Comparison of ENCODE assay signal across 10 mouse cellular contexts in the genomic region with DNA sequence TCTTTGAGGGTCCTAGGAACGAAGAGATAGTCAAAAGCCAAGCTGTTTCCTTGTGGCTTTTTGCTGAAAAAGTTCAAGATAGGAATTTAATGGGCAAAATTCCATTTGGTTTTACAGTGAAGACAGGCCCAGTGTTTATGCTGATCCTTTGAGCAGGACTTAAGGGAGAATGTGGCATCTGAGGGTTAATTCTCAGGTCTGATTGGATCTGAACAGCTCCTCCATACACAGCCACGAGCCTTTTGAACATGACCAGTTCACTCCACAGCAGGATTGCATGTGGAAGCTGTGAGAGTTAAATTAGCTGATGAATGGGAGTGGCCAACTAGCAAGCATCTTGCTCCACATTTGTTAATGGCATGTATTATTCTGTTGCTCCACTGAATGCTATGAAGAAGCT.
DNase-seq lines count a peak whose midpoint lies in the region; ATAC-seq and TF ChIP-seq lines count a peak whose summit lies in the region.
"Had no signal": no experiment of that assay in that cellular context is flagged by ENCODE, and none has a peak within 500 bp of the region (broad histone marks: within the 10 kb centered on the region; RNA-seq: fewer than 3 reads in every experiment).

No protein-coding gene starts in this region.

- 20% methylated on average over 2 of the region's 2 CpGs for WGBS in stomach, embryonic 14.5 days
- WGBS in stomach, postnatal 0 days = 12% methylated on average over 2 of the region's 2 CpGs
- 33% methylated on average over 2 of the region's 2 CpGs for WGBS in liver, postnatal 0 days (ENCODE audit: insufficient replicate concordance)

- peaks cover 3% of the 10 kb centered on the region for H3K4me1 ChIP-seq in stomach, embryonic 14.5 days (ENCODE audit: control insufficient read depth, insufficient read depth, low read length)
- no peaks in the 10 kb centered on the region for H3K4me1 ChIP-seq in stomach, postnatal 0 days (replicated peaks; ENCODE audit: control insufficient read depth, insufficient read depth)
- no peaks in the 10 kb centered on the region for H3K4me1 ChIP-seq in liver, postnatal 0 days (ENCODE audit: insufficient read depth)

- peak overlapping the region; percentile 30; the same call in 1 of the 2 replicates for H3K4me2 ChIP-seq in stomach, embryonic 14.5 days (replicated peaks; ENCODE audit: low read depth, low read length)
- no peak overlapping the region for H3K4me2 ChIP-seq in stomach, postnatal 0 days (replicated peaks; ENCODE audit: low read depth)
- no peak overlapping the region for H3K4me2 ChIP-seq in liver, postnatal 0 days (ENCODE audit: low read depth, low read length)

- no peak overlapping the region for H3K4me3 ChIP-seq in stomach, embryonic 14.5 days (ENCODE audit: low read depth, low read length)
- H3K4me3 ChIP-seq in stomach, postnatal 0 days (ENCODE audit: low read depth, low read length) = no peak overlapping the region
- no peak overlapping the region for H3K4me3 ChIP-seq in liver, postnatal 0 days (ENCODE audit: low read depth, low read length)
- H3K4me3 ChIP-seq: gastrocnemius, adult 2 months had no signal

- H3K36me3 ChIP-seq in stomach, embryonic 14.5 days (ENCODE audit: control insufficient read depth, insufficient read depth, low read length) = no peaks in the 10 kb centered on the region
- no peaks in the 10 kb centered on the region for H3K36me3 ChIP-seq in stomach, postnatal 0 days (ENCODE audit: control insufficient read depth, insufficient read depth, low read length)
- no peaks in the 10 kb centered on the region for H3K36me3 ChIP-seq in liver, postnatal 0 days (replicated peaks; ENCODE audit: insufficient read depth, low read length)

- no peaks in the 10 kb centered on the region for H3K27me3 ChIP-seq in stomach, embryonic 14.5 days (ENCODE audit: control insufficient read depth, insufficient read depth, low read length)
- no peaks in the 10 kb centered on the region for H3K27me3 ChIP-seq in stomach, postnatal 0 days (ENCODE audit: control insufficient read depth, insufficient read depth, low read length)
- no peaks in the 10 kb centered on the region for H3K27me3 ChIP-seq in liver, postnatal 0 days (ENCODE audit: insufficient read depth, low read length)

- ATAC-seq in stomach, embryonic 14.5 days (ENCODE audit: insufficient number of reproducible peaks, insufficient read depth, low FRiP score, low read depth) = peak; percentile 10; the same call in 1 of the 2 replicates
- ATAC-seq in stomach, postnatal 0 days (ENCODE audit: low FRiP score, low TSS enrichment) = no peak
- no peak for ATAC-seq in granulocyte monocyte progenitor cell, adult 5-6 weeks (replicated peaks; ENCODE audit: poor library complexity, severe bottlenecking)
- ATAC-seq in liver, postnatal 0 days = no peak

- no peak overlapping the region for H3K9ac ChIP-seq in stomach, embryonic 14.5 days (replicated peaks; ENCODE audit: low read depth, low read length)
- no peak overlapping the region for H3K9ac ChIP-seq in stomach, postnatal 0 days (ENCODE audit: low read length)
- no peak overlapping the region for H3K9ac ChIP-seq in liver, postnatal 0 days (replicated peaks)

- TF ChIP-seq EP300 in stomach, postnatal 0 days (optimal IDR thresholded peaks at IDR 0.05) = no peak
- no peak for TF ChIP-seq EP300 in liver, postnatal 0 days (IDR thresholded peaks at IDR 0.05; ENCODE audit: low read depth)

- no peak for TF ChIP-seq CTCF in stomach, postnatal 0 days (IDR thresholded peaks at IDR 0.05; ENCODE audit: low read depth)
- TF ChIP-seq CTCF in liver, postnatal 0 days (IDR thresholded peaks at IDR 0.05; ENCODE audit: low read depth) = no peak

- H3K27ac ChIP-seq in stomach, embryonic 14.5 days (ENCODE audit: low read length) = peak overlapping the region; percentile 45
- H3K27ac ChIP-seq in stomach, postnatal 0 days (replicated peaks) = no peak overlapping the region
- no peak overlapping the region for H3K27ac ChIP-seq in liver, postnatal 0 days (ENCODE audit: low read depth)
- H3K27ac ChIP-seq: gastrocnemius, adult 2 months had no signal

- H3K9me3 ChIP-seq in stomach, embryonic 14.5 days (ENCODE audit: control insufficient read depth, low read depth, low read length) = peaks cover 3% of the 10 kb centered on the region; the same call in 1 of the 2 replicates
- H3K9me3 ChIP-seq in stomach, postnatal 0 days (ENCODE audit: control insufficient read depth, low read length) = no peaks in the 10 kb centered on the region; the same call in 1 of the 2 replicates
- no peaks in the 10 kb centered on the region for H3K9me3 ChIP-seq in liver, postnatal 0 days (ENCODE audit: low read length)

- DNase-seq in embryo, embryonic 10 days (ENCODE audit: low spot score) = peak; percentile 45
- DNase-seq in embryo, embryonic 10.5 days (ENCODE audit: low spot score) = no peak
- DNase-seq in stomach, postnatal 0 days (ENCODE audit: low spot score) = no peak
- peak; percentile 48 for DNase-seq in mesoderm, embryonic 11.5 days (ENCODE audit: low read depth, low spot score)
- no peak for DNase-seq in thymus, postnatal 25 days
- no peak for DNase-seq in liver, postnatal 0 days
- DNase-seq: cerebellum, postnatal 36 days; gastrocnemius, adult 2 months had no signal

Comparison
In these comparisons a context has a peak if more than half of its experiments do, and no peak if none do; other contexts are left out.
1. DNase-seq: peak in embryo, embryonic 10 days (single experiment) and mesoderm, embryonic 11.5 days (single experiment); none in embryo, embryonic 10.5 days (single experiment), stomach, postnatal 0 days (single experiment), thymus, postnatal 25 days (single experiment) and liver, postnatal 0 days (single experiment).